Mouse (Mus musculus): ENCODE measurements around the gene Jam2. TPM values are rescaled to one million over a fixed set of nuclear protein-coding genes. Genes with fewer than 3 reads are reported as not detected.
A peak's percentile ranks its signal among the peaks of the same experiment; 100 is the strongest.

The Jam2 gene
- total RNA-seq, 2 experiments from 2014 or later = not detected

DNA sequence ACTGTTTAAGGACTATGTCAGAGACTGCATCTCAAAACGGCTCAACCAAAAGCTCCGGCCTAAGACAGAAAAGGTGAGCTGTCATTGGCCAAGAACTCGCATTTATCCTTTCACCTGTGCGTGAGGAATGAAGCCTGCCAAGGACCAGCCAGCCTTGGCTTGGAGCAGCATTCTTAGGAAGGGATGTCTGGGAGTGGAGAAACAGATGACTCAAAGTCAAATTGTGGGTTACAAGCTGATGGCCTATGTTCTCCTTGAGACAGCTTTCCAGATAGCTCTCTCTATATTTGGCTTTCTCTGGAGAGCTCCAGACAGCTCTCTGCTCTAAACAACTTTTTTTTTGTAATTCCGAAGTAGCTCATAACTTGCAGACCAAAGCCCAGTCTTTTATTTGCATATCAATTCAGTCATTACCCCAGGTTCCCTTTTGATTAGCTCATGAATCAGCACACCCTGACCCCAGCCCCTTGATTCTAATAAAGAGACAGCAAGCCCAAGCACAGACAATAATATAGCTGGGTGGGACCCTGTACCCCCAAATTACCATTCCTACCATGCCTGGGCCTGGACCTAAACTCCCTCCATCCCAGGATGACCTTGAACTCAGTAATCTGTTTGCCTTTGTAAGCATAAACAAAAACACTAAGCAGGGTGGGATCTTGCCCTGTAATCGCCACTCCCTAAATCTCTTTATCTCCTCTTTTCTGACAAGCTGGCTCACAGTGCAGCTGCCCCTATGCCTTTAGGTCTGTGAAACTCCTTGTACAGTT is 5.1 kb downstream of the Jam2 start:
- ATAC-seq (replicated peaks; ENCODE audit: poor library complexity) = no peak

DNA sequence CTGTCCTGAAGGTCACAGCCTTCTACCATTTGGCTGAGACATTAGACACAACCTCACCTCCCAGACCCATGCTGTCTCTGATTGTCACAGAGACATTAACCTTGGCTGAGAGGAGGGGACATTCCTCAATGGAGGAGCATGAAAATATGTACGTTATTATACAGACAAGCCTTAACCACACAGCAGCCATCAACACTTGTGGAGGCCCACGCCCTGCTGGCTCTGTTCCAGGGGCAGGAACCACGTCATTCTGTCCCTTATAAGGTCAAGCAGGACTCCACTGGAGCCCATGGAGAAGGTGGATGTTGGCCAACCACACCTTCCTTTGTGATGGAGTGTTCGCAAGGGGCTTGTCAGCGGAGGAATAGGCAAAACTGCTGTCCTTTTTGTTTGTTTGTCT is 5.8 kb downstream of the Jam2 start:
- no peak for ATAC-seq (replicated peaks; ENCODE audit: poor library complexity)

DNA sequence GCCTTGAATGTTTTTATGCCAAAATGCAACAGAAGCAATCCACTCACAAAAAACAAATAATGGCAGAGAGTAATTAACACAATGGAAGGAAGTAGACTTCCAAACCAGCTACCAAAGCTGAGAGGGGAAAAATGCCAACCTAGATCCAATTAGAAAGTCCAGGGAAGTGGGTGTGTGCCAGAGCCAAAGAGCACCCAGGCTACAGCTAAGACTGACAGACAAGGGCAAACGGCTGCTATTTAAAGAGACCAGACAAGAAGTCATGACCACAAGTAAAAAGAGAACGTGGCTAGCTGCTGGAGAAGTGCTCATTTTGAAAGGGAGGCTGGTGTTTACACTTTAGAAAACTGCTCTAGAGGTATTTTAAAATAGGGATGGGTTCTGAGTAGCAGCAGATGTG is 9.4 kb downstream of the Jam2 start:
- peak; percentile 48 for ATAC-seq (replicated peaks; ENCODE audit: poor library complexity)

DNA sequence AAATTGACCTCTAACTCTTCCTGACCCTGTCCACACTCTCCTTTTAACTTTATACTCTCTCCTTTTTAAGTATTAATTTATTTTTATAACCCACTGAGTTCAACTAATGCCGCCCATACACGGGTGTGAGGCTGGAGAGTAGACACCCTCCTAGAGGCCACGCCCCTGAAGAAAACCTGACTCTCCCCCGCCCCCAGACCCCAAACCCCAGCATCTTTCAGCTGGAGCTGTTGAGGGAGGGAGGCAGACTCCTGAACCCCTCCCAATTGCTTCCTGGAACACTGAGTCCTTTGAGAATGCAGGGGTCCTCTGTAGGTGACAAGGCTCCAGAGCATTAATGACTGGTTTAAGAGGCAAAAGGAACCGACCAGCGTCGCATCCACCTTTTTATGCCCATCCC is 11.0 kb downstream of the Jam2 start:
- no peak for ATAC-seq (replicated peaks; ENCODE audit: poor library complexity)

DNA sequence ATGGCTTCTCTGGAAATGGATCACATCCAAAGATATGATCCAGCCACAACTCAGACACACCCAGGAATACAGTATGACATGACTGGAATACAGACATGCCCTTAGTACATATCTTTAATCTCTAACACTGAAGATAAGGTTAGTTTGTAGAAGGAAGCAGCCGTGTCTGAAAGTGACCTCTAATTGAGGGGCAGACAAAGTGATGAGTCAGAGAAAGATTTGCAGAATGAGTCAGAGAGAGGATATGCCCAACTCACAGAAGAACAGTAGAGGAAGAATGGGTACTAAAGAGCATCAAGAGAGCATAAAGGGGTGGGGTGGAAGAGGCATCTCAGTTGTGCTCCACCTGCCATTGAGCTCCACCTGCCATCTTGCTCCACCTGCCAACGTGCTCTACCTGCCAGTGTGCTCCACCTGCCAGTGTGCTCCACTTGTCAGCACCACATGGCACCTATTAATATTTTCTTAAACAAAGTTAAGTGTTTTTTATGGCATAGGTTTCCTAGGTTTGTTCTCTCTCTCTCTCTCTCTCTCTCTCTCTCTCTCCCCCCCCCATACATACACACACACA is 16.8 kb downstream of the Jam2 start:
- no peak for ATAC-seq (replicated peaks; ENCODE audit: poor library complexity)

DNA sequence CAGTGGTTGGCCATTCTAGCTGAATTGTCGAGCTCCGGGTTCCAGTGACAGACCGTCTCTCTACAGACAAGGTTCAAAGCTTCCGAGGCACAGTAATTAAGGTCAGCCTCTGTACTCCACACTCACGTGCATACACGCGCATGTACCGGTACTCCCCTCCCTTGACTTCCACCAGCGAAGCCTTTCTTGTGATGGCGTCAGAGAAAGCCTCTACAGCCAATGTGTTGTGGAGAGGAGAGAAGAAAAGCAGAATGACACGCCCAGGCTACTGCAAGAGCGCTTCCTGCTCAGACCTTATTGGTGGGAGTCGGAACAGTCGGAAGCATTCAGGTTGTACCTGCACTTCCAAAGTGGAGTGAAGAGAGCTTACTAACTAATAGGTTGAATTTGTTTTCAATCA is 19.5 kb downstream of the Jam2 start:
- ATAC-seq (replicated peaks; ENCODE audit: poor library complexity) = no peak

DNA sequence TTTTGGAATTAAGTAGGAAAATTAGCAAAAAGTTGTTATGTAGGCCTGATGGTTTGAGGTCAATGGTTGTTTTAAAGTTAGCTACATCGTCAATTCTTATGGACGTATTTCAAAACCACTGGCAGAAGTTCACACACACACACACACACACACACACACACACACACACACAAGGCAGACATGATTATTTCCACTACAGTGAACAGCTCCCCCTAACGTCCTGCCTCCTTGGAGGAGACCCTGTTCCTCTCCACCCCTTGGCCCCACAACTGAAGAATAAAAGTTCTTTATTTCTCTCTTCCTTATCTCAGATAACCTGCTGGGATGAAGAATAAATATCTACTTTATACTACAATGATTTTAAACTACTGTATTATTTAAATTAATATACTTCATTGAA is 21.4 kb downstream of the Jam2 start:
- ATAC-seq (replicated peaks; ENCODE audit: poor library complexity) = peak; percentile 37; the same call in 1 of the 2 replicates

DNA sequence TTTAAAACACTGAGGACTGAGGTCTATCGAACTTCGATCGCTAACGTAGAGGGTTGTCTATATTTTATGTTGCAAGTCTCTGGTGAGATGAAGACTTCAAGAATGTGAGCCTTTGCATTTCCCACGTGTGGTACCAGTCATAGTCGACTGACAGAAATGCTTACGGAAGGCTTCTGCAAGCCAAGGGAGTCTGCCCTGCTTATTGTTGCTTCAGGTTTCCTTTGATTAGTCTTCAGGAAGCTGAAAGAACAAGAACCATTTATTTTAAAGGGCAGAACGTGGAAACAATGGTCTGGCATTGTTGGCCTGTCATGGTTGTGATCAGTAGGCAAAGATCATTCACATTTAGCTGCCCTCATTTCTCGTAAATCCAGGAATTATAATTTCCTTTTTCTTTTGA is 22.8 kb downstream of the Jam2 start:
- no peak for ATAC-seq (replicated peaks; ENCODE audit: poor library complexity)

DNA sequence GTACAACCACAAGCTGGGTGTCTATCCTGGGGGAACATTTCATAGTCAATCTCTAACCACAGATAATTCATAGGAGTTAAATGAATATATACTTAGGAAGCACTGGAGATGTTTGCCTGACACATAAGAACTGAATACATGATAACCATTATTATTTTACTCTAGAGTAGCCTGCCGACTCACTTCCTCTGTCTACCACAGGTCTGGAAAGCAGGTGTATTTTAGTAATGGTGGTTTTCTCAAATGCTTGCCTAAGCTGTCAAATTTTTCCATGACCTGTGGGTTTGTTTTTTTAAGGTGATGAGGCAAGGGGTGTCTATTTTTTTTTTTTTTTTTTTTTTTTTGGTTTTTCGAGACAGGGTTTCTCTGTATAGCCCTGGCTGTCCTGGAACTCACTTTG is 26.1 kb downstream of the Jam2 start:
- no peak for ATAC-seq (replicated peaks; ENCODE audit: poor library complexity)

DNA sequence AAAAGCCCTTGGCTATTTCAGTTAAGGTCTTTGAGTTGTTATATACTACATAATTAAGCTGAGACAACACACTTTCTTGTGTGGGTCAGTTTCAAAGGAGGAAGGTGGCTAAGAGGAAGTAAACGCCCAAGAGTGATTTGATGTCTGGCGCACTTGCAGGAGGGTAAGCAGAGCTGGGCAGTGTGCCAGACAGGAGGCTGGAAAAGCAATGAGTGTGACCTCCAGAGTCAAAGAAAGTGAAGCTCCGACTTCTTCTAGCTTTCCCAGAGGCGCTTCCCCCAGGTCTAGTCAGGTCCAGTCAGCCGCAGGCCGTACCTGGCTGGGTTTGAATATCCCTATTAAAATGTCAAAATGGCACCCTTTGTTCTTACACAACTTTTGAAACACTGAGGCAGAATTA is 28.3 kb downstream of the Jam2 start:
- peak; percentile 90 for ATAC-seq (replicated peaks; ENCODE audit: poor library complexity)

DNA sequence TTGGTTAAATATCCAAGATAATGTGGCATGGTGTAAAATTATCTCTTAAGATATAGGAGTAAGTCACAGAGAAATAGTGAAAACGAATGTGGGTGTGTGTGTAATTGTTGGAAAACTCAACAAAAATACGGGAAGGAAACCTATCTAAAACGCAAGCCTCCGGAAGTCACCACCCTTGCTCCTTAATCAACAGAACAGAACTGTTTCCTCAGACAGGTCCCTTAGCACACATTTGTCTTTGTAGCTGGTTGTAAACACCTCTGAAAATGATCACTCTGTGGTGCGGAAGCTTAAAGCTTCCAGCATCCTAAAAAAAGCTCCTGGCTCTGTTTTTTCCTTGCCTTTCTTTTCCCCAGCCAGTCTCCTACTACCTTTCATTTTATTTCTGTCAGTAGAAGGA is 30.9 kb downstream of the Jam2 start:
- no peak for ATAC-seq (replicated peaks; ENCODE audit: poor library complexity)

DNA sequence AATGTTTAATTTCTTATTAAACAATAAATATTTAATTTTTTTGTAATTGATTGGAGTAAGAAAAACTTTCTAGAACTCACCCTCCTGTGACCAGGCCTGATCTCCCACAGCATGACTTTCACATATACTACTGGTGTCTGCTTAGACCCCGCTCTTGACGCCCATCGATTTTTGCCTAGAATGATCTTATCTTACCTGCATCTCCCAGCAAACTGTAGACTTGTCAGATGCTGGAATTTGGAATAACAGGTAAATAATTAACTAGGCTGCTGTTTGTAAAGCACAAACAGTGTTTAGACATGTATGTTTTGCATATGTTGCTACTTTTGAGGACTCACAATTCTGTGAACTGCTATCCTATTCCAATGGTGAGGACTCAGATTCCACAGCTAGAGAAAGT is 32.3 kb downstream of the Jam2 start:
- no peak for ATAC-seq (replicated peaks; ENCODE audit: poor library complexity)

DNA sequence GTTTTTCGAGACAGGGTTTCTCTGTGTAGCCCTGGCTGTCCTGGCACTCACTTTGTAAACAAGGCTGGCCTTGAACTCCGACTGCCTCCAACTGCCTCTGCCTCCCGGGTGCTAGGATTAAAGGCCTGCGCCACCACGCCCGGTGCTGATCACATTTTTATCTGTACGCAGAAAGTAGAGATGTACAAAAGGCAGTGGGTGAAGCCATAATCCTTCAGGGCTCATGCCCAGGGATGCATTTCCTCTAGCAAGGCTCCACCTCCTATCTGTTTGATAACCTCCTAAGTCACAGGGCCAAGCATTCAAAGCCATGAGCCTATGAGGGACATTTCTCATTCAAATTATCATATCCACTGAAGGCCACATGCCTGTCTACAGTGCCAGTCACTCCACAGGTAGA is 34.0 kb downstream of the Jam2 start:
- no peak for ATAC-seq (replicated peaks; ENCODE audit: poor library complexity)

DNA sequence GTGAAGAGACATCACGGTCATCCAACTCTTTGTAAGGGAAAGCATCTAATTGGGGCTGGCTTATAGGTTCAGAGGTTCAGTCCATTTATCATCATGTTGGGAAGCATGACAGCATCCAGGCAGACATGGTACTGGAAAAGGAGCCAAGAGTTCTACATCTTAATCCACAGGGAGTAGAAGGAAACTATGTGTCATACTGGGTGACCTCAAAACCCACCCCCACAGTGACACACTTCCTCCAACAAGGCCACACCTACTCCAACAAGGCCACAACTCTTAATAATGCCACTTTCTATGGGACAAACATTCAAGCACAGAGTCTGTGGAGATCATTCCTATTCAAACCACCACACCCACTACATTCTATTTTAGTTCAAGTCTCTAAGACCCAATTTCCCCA is 36.3 kb downstream of the Jam2 start:
- no peak for ATAC-seq (replicated peaks; ENCODE audit: poor library complexity)

DNA sequence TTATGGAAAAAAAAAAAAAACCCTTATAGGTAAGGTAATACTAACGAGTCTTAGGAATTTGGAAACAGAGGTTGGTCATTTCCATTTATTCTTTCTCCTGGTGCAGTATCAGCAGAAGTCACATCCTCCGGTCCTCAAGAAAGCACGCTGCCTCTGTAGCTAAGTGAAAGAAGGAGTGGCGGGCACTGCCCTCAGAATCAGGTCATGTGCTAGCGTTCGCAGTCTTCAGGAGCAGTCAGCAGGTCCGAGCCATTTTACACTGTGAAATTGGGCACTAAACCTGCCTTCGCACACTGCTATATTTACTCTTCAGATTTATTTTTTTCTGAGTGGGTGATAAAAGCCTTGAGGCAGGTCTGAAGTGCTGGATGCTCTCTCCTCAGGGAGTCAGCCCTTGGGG is 39.9 kb downstream of the Jam2 start:
- ATAC-seq (replicated peaks; ENCODE audit: poor library complexity) = peak; percentile 24; the same call in 1 of the 2 replicates

DNA sequence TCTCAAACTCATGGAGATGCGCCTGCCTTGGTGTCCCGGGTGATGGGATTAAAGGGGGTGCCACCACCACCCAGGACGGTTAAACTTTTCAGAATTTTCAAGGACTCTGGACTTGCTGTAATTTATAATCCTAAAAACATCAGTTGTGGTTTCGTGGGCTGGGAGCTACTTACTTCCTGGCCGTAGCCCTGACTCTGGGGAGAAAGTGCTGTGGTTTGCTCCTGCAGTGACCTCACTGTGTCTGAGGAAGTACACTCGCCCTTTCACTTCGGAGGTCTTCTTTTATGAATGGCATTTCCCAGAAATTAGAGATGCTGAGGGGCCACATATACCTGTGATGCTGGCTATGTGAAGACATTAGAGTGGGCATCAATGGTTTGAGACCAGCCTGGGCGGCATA is 40.6 kb downstream of the Jam2 start:
- peak; percentile 84 for ATAC-seq (replicated peaks; ENCODE audit: poor library complexity)

DNA sequence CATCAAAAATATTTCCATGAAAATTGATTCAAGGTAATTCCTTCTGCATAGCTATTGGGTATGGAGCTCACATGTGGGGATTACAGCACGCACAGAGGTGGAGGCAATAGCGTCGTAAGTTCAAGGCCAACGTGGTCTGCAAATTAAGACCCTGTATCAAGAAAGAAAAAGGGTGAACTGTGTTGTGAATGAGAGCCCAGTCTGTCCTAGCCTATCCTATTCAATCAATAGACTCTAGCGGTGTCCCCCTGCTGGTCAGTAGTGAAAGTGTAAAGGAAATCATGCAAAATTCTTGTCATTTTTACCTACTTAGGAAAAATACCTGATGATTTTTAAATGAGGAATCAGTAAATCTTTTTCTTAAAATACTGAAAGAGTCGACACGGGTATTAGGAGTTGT is 43.5 kb downstream of the Jam2 start:
- peak; percentile 68 for ATAC-seq (replicated peaks; ENCODE audit: poor library complexity)

DNA sequence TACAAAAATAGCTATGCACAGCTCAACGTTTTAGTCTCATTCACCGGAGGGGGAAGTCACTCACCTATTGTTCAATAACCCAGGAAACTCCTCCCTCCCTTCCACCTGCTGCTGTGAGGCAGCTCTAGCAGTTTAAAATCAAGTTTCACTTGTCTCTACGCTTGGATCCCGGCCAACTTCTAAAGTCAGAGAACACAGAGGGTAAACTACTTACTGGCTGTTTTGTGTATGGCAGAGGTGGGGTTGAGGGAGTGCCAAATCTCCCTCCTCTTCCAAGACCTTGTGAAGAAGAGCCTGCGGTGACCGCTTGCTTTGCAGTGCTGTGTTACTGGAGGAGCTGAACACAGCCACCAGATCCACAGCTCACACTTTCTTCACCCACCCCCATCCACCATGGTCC is 51.1 kb downstream of the Jam2 start:
- no peak for ATAC-seq (replicated peaks; ENCODE audit: poor library complexity)

DNA sequence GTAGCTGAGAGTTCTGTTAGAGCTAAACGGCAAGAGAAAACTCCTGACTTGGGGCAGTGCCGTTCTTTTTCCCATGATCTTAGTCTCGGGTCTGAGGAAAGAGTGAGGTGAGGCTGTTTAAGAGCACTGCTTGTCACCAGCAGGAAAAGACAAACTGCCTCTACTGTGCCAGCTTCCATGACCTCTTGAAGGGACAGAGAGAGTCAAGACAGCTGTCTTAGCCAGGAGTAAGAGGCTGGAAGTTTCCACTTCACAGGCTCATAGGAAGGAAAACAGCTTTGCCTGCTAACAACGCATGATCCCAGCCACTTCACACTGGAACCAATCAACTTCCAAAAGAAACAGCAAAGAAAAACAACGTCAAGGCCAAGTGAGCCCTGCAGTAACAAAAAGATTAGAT is 57.8 kb downstream of the Jam2 start:
- no peak for ATAC-seq (replicated peaks; ENCODE audit: poor library complexity)

DNA sequence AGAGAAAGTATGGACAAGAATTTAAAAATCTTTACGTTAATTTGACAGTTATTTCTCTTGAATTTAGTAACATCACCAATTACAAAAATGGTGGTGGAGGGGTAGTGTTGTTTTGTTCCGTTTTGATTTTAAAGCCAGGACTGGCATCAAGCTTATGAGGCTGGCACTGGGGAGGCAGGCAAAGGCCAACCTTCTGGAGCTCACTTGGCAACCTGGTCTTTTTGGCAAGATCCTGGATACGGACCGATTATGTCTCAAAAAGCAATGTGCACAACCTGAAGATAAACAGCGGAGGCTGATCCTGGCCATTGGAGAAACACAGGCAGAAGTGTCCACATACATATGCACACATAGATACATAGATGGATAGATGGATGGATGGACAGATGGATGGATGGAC is 58.8 kb downstream of the Jam2 start:
- ATAC-seq (replicated peaks; ENCODE audit: poor library complexity) = no peak

DNA sequence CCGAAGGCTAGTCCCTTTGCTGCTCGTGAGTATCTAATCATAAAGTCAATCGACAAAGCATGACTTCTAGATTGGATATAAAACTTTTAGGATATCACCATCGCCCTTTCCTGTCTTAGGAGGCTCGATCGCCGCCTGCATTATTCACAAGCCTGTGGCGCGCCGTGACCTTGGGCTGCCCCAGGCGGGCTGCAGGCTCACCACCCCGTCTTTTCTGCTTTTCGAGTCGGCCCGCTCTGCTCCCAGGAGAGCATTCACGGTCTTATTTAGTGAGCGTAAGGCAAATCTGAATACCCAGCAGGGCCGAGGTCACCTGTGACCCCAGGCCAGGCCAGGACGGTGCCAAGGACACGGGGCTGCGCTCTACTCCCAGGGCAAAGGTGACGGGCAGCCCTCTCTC is 60.4 kb downstream of the Jam2 start:
- peak; percentile 8; the same call in 1 of the 2 replicates for ATAC-seq (replicated peaks; ENCODE audit: poor library complexity)

DNA sequence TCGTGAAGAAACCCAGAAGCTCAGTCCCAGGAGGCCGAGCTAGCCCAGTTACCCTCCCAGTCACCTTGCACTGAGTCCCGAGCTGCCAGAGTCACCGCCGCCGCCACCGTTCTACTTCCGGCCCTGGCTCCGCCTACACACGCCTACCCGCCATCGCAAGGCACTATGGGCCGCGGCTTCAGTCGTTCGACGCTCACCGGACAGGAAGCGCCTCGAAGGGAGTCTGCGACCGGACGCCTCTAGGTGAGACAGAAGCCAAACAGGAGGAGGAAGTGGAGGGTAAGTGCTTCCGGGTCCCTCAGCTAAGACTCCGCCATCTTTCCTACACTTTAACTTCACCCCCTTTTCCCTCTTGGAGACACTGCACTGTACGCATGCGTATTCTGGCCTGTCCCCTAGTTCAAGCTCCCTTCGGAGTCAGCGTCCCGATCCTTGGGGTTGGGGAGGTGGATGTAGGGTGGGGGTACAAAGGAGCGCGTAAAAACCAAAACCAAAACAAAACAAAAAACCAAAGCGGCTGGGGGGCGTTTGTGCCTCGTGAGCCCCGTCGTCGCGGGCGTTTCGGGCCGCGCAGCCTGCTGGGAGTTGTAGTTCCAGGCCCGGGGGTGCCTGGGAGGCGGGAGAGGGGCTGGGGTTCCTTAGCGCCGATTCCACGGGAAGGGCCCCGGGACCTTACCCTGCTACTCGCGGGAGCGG is 61.0 kb downstream of the Jam2 start, which contains the start of gene Gabpa:
Gabpa (plus strand) TSS at position 181 of the 696 bp plus-strand sequence.
- peak; percentile 88 for ATAC-seq (replicated peaks; ENCODE audit: poor library complexity)
